Mouse (Mus musculus) lung, postnatal 0 days (tissue): ENCODE measurements at regions not wholly inside any gene's neighbourhood (a gene's known extent, or its start where the extent isn't known, plus 50 kb on each side); places are given as distances from the start of the nearest gene placed in this dataset.

Source experiments
- CTCF ChIP-seq: IDR thresholded peaks from 2 replicates; pipeline ENCODE4 v1.5.1; 2016; ENCODE audit warnings: antibody characterized with exemption, mild to moderate bottlenecking
- EP300 ChIP-seq: IDR thresholded peaks from 2 replicates; pipeline ENCODE4 v1.6.1; 2016; ENCODE audit warnings: antibody characterized with exemption, mild to moderate bottlenecking, control low read depth

DNA sequence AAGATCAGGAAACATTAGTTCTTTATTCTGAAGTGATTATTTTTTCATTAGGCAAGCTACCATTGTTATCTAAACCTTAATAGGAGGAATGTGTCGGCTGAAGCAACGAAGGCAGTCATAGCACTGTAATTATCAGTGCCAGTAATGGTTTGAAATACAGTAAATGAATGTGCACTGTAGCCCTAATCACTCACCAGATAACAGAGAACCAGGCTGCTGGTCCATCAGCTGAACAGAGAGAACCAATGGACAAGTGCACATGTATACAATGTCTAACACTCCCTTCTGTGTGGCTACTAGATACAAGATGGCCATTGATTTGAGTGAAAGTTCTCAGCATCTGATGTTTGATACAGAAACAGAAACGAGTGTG, 294.6 kb upstream of the Ano5 start:
- no peak for TF ChIP-seq EP300
- TF ChIP-seq CTCF: no peak
